Mouse (Mus musculus): Measurements from ENCODE around the gene Fam81a.

The Fam81a gene

GRCm38 (mm10) chr9:70049839-70050238 lies 92.5 kb downstream of the Fam81a start:
- DNase-seq, result no peak

- DNase-seq, result peak; percentile 10 to 11
These were observed 93.0 kb downstream of the Fam81a start for GRCm38 (mm10) chr9:70049416-70049783.

GRCm38 (mm10) chr9:70048751-70049415 lies 93.5 kb downstream of the Fam81a start:
- DNase-seq, result peak; percentile 56 to 59

GRCm38 (mm10) chr9:70048280-70048679 lies 94.1 kb downstream of the Fam81a start:
- no peak for DNase-seq

GRCm38 (mm10) chr9:70047839-70048238 lies 94.5 kb downstream of the Fam81a start:
- DNase-seq, result no peak

- DNase-seq, result no peak
These were observed 96.1 kb downstream of the Fam81a start for GRCm38 (mm10) chr9:70046255-70046654.

- DNase-seq, result no peak
These were observed 97.5 kb downstream of the Fam81a start for GRCm38 (mm10) chr9:70044865-70045264.

GRCm38 (mm10) chr9:70042935-70043334 lies 99.4 kb downstream of the Fam81a start:
- no peak for DNase-seq

- DNase-seq, result no peak
These were observed 100.2 kb downstream of the Fam81a start for GRCm38 (mm10) chr9:70042137-70042536.

GRCm38 (mm10) chr9:70040570-70040969 lies 101.8 kb downstream of the Fam81a start:
- DNase-seq, result no peak

- DNase-seq, result no peak
These were observed 102.6 kb downstream of the Fam81a start for GRCm38 (mm10) chr9:70039597-70040385.

All from cerebellum, postnatal 10 days (tissue).